Mouse (Mus musculus) brain, adult 2 months (tissue): ENCODE data around the gene Eps8.

Experiments
- DNase-seq: peaks from one replicate; pipeline ENCODE4 v3.0.0; 2011; ENCODE audit warnings: low read depth, low spot score

Gene Eps8

GRCm38 (mm10) chr6:137654776-137655175 lies at the start of gene Eps8:
Eps8 (minus strand) TSS chr6:137654876.
- no peak for DNase-seq

GRCm38 (mm10) chr6:137703431-137703830 lies 48.8 kb upstream of the Eps8 start:
- DNase-seq = no peak

GRCm38 (mm10) chr6:137702918-137703317 lies 48.2 kb upstream of the Eps8 start:
- DNase-seq = no peak

GRCm38 (mm10) chr6:137702186-137702585 lies 47.5 kb upstream of the Eps8 start:
- no peak for DNase-seq

- DNase-seq = no peak
Measured at GRCm38 (mm10) chr6:137699434-137699833, 44.8 kb upstream of the Eps8 start.

GRCm38 (mm10) chr6:137696445-137697204 lies 41.9 kb upstream of the Eps8 start:
- DNase-seq = no peak

- no peak for DNase-seq
Measured at GRCm38 (mm10) chr6:137695046-137695445, 40.4 kb upstream of the Eps8 start.

GRCm38 (mm10) chr6:137694310-137694709 lies 39.6 kb upstream of the Eps8 start:
- DNase-seq = no peak

GRCm38 (mm10) chr6:137690550-137691119 lies 36.0 kb upstream of the Eps8 start:
- peak; percentile 33 for DNase-seq

- no peak for DNase-seq
Measured at GRCm38 (mm10) chr6:137688506-137689105, 33.9 kb upstream of the Eps8 start.

GRCm38 (mm10) chr6:137688079-137688478 lies 33.4 kb upstream of the Eps8 start:
- DNase-seq = no peak

- no peak for DNase-seq
Measured at GRCm38 (mm10) chr6:137687667-137688066, 33.0 kb upstream of the Eps8 start.

GRCm38 (mm10) chr6:137682629-137683028 lies 28.0 kb upstream of the Eps8 start:
- DNase-seq = no peak

GRCm38 (mm10) chr6:137681000-137681399 lies 26.3 kb upstream of the Eps8 start:
- peak; percentile 23 for DNase-seq

- no peak for DNase-seq
Measured at GRCm38 (mm10) chr6:137676581-137676980, 21.9 kb upstream of the Eps8 start.

GRCm38 (mm10) chr6:137675556-137675955 lies 20.9 kb upstream of the Eps8 start:
- DNase-seq = no peak

GRCm38 (mm10) chr6:137673301-137673700 lies 18.6 kb upstream of the Eps8 start:
- no peak for DNase-seq

GRCm38 (mm10) chr6:137671561-137671960 lies 16.9 kb upstream of the Eps8 start:
- no peak for DNase-seq

- no peak for DNase-seq
Measured at GRCm38 (mm10) chr6:137670820-137671219, 16.1 kb upstream of the Eps8 start.

GRCm38 (mm10) chr6:137669876-137670275 lies 15.2 kb upstream of the Eps8 start:
- DNase-seq = no peak

- no peak for DNase-seq
Measured at GRCm38 (mm10) chr6:137669433-137669832, 14.8 kb upstream of the Eps8 start.

GRCm38 (mm10) chr6:137668331-137668730 lies 13.7 kb upstream of the Eps8 start:
- no peak for DNase-seq

- no peak for DNase-seq
Measured at GRCm38 (mm10) chr6:137667665-137668064, 13.0 kb upstream of the Eps8 start.
